Mouse (Mus musculus): ENCODE measurements around the gene Acad10.

DNA sequence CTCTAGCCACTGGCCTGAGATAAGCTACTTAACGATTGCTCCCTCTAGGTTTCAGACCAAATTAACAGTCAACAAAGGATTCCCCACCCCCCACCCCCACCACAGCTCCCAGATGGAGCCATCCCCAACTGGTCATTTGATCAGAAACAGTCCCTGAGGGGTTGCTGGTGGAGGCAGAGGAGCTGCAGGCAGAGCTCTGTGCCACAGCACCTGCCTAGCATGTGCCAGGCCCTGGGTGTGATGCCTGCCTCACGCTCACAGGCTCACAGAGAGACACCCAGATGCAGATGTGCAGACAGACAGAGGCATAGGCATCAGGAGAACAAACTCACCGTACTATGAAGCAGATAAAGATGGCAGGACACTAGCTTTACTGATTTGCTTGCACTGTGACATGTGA lies 27.5 kb downstream of the Acad10 start:
- no peak for TF ChIP-seq CTCF (IDR thresholded peaks at IDR 0.05)
- TF ChIP-seq EP300 (IDR thresholded peaks at IDR 0.05), result no peak

All from lung, postnatal 0 days (tissue).